Mouse (Mus musculus) kidney, adult 2 months (tissue): ENCODE measurements around the gene Ctbp1. TPM values are rescaled to one million over a fixed set of nuclear protein-coding genes. Genes with fewer than 3 reads are reported as not detected.

Experiments used
- DNase-seq: peaks from one replicate; pipeline ENCODE4 v3.0.0; 2021
- H3K27ac ChIP-seq: fragments of 200-500 bp; 2 replicates; pipeline ENCODE4 v1.5.1; 2012; ENCODE audit warnings: low read depth, low read length, control low read depth, inconsistent platforms; ENCODE audit not compliant: insufficient read depth
- H3K27me3 ChIP-seq: fragments of 200-500 bp; replicated peaks from 2 replicates; pipeline ENCODE4 v1.6.1; 2012; ENCODE audit warnings: mild to moderate bottlenecking, moderate library complexity, low read length, inconsistent platforms; ENCODE audit not compliant: control insufficient read depth, insufficient read depth
- H3K36me3 ChIP-seq: fragments of 200-500 bp; 2 replicates; pipeline ENCODE4 v1.6.1; 2012; ENCODE audit warnings: mild to moderate bottlenecking, moderate library complexity, low read length, inconsistent platforms; ENCODE audit not compliant: control insufficient read depth, insufficient read depth
- H3K4me1 ChIP-seq: fragments of 200-500 bp; 2 replicates; pipeline ENCODE4 v1.6.1; 2011; ENCODE audit warnings: low read length; ENCODE audit not compliant: control insufficient read depth, insufficient read depth
- H3K4me3 ChIP-seq: fragments of 200-500 bp; 2 replicates; pipeline ENCODE4 v1.5.1; 2011; ENCODE audit warnings: mild to moderate bottlenecking, low read depth, low read length, control low read depth; ENCODE audit not compliant: insufficient read depth
- CTCF ChIP-seq: fragments of 200-500 bp; conservative IDR thresholded peaks from 2 replicates; pipeline ENCODE4 v1.5.1; 2011; ENCODE audit warnings: low read depth, mild to moderate bottlenecking, control low read depth, low read length, moderate library complexity, mixed read lengths; ENCODE audit not compliant: insufficient read depth, insufficient read length
- POLR2A ChIP-seq: fragments of 200-500 bp; IDR thresholded peaks from one replicate; pipeline ENCODE4 v1.6.1; 2011; ENCODE audit warnings: low read depth, low read length, control low read depth
- WGBS: fragments of 180-500 bp; shearing (Covaris S2); methylation state at CpG from one replicate; pipeline ENCODE4 v1.1.7; 2018; 5-methylcytosine and 5-hydroxymethylcytosine counted together
- polyA plus RNA-seq: library from polyadenylated mRNA; depleted of rRNA; stranded (reverse); fragments of >200 nt; gene quantifications from 2 replicates; pipeline ENCODE4 v1.2.3, GENCODE M21; 2012

Gene Ctbp1
- polyA plus RNA-seq, 1 experiment = 209 TPM

DNA sequence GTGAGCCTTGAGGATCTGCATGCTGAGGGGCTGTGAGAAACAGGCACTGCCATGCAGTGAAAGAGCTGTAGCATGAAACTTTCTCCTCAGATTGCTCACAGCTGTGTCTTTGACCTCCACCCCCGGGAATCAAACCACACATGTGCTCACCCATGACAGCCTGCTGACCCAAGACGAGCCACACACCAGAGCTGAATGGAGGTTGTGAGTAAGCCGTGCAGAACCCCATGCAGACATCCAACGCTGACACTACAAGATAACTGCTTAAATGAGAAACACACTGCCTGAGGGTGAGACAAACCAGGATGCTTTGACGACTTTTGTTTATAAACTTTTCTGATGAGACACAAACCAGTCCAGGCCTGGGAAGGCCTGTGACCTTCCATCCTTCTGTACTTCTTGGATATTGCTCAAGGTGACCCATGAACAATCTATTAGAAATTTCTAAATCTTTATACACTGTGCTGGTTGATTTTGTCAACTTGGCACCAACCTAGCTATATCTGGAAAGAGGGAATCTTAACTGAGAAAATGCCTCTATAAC lies 30.3 kb downstream of the Ctbp1 start:
- Histone ChIP-seq H3K27me3 (no peaks in the 10 kb centered on the region), H3K27ac (no peak overlapping the region), H3K36me3 (peaks cover 3% of the 10 kb centered on the region), H3K4me1 (peaks cover 3% of the 10 kb centered on the region; the same call in 1 of the 2 replicates), H3K4me3 (no peak overlapping the region)
- no peak for DNase-seq
- 40% methylated on average over 5 of the region's 5 CpGs for WGBS
- TF ChIP-seq POLR2A = no peak
- TF ChIP-seq CTCF = no peak

DNA sequence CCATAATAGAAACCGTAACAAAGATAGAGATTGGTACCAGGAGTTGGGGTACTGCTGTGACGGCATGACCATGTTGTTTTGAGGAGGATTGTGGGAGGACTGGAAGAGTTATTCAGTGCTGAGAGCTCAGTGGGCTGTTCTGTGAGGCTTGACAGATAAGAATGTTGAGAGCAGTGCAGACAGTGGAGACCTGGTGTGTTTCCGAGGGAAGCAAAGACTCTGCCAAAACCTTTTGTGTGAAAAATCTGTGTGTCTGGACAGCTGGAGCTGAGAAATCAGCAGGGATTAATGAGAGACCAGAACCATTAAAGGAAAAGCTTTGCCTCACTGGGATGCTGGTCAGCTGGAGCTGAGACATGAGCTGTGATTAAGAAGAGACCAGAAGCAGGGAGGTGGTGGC lies 34.9 kb downstream of the Ctbp1 start:
- DNase-seq = no peak
- H3K36me3 ChIP-seq = no peaks in the 10 kb centered on the region
- H3K4me3 ChIP-seq = no peak overlapping the region
- H3K27ac ChIP-seq = no peak overlapping the region
- TF ChIP-seq CTCF = no peak
- TF ChIP-seq POLR2A = no peak
- no peaks in the 10 kb centered on the region for H3K27me3 ChIP-seq
- WGBS = 72% methylated on average over 3 of the region's 3 CpGs
- H3K4me1 ChIP-seq = no peaks in the 10 kb centered on the region

DNA sequence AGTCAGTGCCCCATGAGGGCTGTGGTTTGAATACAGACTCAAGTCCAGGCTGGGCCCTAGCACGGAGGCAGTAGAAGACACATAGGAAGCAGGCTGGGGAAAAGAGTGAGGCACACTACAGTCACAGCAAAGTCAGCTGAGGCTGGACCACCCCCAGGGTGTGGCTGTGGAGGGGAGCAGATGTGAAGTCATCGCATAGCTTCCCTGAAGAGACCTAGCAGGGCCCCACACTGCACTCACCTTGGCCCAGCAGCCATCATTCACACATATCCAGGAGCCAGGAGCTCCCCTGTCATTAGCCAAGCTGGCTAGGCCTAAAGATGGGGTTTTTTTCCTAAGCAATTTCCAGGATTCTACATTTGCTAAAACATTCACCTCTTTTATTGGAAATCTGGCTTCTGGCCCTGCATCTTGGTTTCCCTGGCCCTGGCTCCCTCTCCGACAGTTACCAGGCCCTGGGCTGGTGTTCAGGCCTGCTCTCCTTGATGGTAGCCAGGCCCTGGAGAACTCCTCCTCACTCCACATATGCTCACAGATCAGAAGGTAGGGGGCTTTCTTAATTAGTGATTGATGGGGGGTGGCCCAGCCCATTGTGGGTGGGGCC lies 35.6 kb downstream of the Ctbp1 start:
- no peak for DNase-seq
- WGBS = 94% methylated on average over 3 of the region's 3 CpGs
- Histone ChIP-seq H3K4me1 (no peaks in the 10 kb centered on the region), H3K27ac (no peak overlapping the region), H3K36me3 (no peaks in the 10 kb centered on the region), H3K27me3 (no peaks in the 10 kb centered on the region), H3K4me3 (no peak overlapping the region)
- TF ChIP-seq POLR2A (no peak), CTCF (no peak)

DNA sequence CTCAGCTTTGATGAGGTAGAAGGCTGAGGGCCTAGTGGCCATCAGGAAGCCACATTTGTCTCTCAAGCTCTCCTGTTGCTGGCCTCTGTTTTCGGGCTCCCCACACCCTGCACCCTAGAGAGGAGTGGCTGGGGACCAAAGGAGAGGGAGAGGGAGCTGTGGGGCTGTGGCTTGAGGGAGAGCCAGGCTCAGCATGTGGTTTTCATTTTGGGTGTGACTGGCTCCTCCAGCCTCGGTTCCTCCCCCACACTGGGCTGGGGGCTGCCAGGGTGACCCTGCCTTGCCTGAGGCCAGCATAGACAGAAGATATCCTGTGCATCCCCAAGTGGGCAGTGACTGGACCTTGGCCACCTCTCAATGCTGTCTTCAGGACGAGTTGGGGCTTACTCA lies 36.5 kb downstream of the Ctbp1 start:
- no peak for DNase-seq
- 63% methylated on average over 3 of the region's 3 CpGs for WGBS
- Histone ChIP-seq H3K4me1 (no peaks in the 10 kb centered on the region), H3K27me3 (no peaks in the 10 kb centered on the region), H3K4me3 (no peak overlapping the region), H3K36me3 (no peaks in the 10 kb centered on the region), H3K27ac (no peak overlapping the region)
- TF ChIP-seq CTCF (no peak), POLR2A (no peak)

DNA sequence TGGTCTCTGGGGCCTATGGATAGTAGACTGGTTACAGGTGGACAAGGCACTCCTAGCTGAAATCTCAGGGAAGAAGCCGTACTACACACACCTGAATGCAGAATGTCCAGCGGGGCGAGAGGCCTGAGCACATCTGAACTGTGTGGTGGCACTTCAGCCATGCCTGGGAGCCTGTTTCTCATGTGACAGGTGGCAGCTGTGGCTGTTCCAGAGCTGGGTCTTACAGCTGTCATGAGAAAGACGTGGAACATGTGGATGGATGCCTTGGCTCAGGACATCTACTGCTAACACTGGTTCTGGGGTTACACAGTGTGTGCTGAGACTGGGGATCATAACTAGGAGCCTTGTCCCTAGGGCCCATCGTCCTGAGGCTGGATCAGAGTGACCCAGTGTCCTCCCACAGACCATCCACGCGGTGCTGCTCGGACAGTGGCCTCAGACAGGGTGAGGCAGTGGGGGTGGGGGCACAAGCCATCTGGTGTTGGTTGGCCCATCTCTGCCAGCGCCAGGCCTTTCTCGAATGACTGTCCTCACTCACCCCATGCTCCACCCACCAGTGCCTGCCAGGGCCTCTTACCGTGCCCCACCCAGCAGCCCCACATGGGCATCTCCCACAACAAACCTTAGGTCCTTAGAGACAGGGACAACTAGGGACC lies 37.1 kb downstream of the Ctbp1 start:
- no peaks in the 10 kb centered on the region for H3K4me1 ChIP-seq
- no peak overlapping the region for H3K4me3 ChIP-seq
- WGBS = 75% methylated on average over 11 of the region's 11 CpGs
- H3K27ac ChIP-seq = no peak overlapping the region
- H3K27me3 ChIP-seq = no peaks in the 10 kb centered on the region
- DNase-seq = no peak
- TF ChIP-seq POLR2A = no peak
- TF ChIP-seq CTCF = no peak
- H3K36me3 ChIP-seq = no peaks in the 10 kb centered on the region

DNA sequence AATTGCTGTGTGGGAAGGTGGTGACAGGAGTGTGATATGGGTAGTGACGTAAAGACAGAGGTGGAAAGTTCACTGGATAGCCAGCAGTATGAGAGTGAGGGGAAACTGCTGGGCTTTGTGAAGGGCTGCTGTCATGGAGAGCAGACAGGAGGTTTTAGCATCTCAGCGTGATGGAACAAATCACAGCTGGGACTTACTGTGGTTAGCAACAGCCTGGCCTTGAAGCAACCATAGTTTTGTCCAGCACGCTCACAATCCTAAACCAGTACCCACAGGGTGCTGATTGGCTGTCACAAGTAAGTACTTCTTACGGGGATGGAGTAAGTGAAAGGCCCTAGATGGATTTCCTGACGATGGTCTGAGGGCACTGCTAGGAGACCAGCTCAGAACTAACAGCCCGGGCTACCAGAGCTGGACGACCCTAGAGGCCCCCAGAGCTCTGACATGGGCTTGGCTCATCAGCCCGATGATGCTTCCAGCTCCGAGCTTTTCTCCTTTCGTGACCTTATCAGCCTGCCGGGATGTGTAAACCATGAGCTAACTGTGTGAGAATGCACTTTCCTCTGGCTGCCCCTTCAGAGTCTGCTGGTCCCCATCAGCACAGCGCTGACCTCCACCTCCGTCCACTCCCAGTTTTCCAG lies 40.3 kb downstream of the Ctbp1 start:
- DNase-seq = no peak
- Histone ChIP-seq H3K36me3 (no peaks in the 10 kb centered on the region), H3K27ac (no peak overlapping the region), H3K4me1 (no peaks in the 10 kb centered on the region), H3K27me3 (no peaks in the 10 kb centered on the region), H3K4me3 (no peak overlapping the region)
- TF ChIP-seq POLR2A = no peak
- TF ChIP-seq CTCF = no peak
- 57% methylated on average over 13 of the region's 13 CpGs for WGBS

DNA sequence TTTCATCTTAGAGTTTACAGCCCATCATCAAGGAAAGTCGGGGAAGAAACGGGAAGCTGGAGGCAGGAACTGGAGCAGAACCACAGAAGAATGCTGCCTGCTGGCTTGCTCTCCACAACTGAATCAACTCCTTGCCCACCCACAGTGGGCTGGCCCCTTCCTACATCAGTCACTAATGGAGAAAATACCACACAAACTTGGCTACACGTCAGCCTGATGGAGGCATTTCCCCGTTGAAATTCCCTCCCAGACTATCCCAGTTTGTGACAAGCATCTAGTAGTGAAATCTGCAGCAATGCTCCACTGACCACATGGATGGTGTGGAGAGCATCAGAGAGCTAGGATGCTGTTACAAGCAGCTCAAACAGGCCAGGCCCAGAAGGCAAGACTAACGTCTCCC lies 42.0 kb downstream of the Ctbp1 start:
- Histone ChIP-seq H3K27ac (no peak overlapping the region), H3K27me3 (no peaks in the 10 kb centered on the region), H3K4me3 (no peak overlapping the region), H3K36me3 (no peaks in the 10 kb centered on the region), H3K4me1 (peaks cover 7% of the 10 kb centered on the region; the same call in 1 of the 2 replicates)
- no peak for TF ChIP-seq POLR2A
- TF ChIP-seq CTCF = no peak
- no peak for DNase-seq
- 82% methylated on average over 5 of the region's 5 CpGs for WGBS
